Mouse (Mus musculus) embryonic fibroblast, embryonic 13.5 days (primary cell): ENCODE data around the gene Taf1c.

Experiments
- CTCF ChIP-seq: IDR thresholded peaks from 2 replicates; pipeline ENCODE4 v1.5.1; 2011; ENCODE audit warnings: mild to moderate bottlenecking, control low read depth, low read length, moderate library complexity, borderline replicate concordance; ENCODE audit not compliant: insufficient read depth
- POLR2A ChIP-seq: IDR thresholded peaks from 2 replicates; pipeline ENCODE4 v1.6.1; 2011; ENCODE audit warnings: low read depth, mild to moderate bottlenecking, control low read depth, low read length, moderate library complexity

DNA sequence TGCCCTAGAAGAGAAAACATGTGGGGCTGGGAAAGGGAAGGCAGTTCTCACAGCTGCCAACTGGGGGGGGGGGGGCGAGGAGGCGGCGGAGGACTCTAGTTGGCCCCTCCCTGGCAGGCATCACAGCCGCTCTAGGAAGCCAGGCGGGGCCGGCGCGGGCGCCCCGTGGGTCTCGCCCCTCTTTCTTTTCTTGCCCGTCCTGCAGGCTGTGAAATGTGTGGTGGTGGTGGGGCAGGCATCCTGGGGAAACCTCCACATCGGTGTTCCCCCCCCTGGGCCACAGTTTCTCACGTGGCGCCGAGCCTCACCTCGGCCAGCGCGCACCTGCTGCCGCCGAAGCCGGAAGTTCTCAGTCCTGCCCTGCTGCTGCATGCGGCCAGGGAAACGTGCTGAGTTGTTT lies 19.1 kb downstream of the Taf1c start:
- no peak for TF ChIP-seq POLR2A
- TF ChIP-seq CTCF = no peak
